Mouse (Mus musculus) liver, embryonic 11.5 days (tissue): ENCODE data around the gene Erg. TPM values are rescaled to one million over a fixed set of nuclear protein-coding genes. Genes with fewer than 3 reads are reported as not detected.

Experiments
- ATAC-seq: fragments of 200-750 bp; cut with Nextera tagmentation; replicated peaks from 2 replicates; pipeline ENCODE4 v1.8.0; 2017; ENCODE audit warnings: moderate number of reproducible peaks, mild to moderate bottlenecking, moderate TSS enrichment, moderate library complexity; ENCODE audit not compliant: low FRiP score
- DNase-seq: peaks from one replicate; pipeline ENCODE4 v3.0.0-alpha.2; 2017; ENCODE audit warnings: low spot score
- H3K27ac ChIP-seq: fragments of 300-500 bp; sonication (generic); 2 replicates; pipeline ENCODE4 v1.5.1; 2014; ENCODE audit warnings: mild to moderate bottlenecking, low read depth, low read length, control low read depth
- H3K27me3 ChIP-seq: fragments of 300-500 bp; sonication (generic); replicated peaks from 2 replicates; pipeline ENCODE4 v1.6.1; 2014; ENCODE audit warnings: low read length, mixed read lengths; ENCODE audit not compliant: control insufficient read depth, insufficient read depth
- H3K36me3 ChIP-seq: fragments of 300-500 bp; sonication (generic); 2 replicates; pipeline ENCODE4 v1.6.1; 2014; ENCODE audit warnings: mild to moderate bottlenecking, low read length, moderate library complexity, mixed read lengths; ENCODE audit not compliant: control insufficient read depth, insufficient read depth
- H3K4me1 ChIP-seq: fragments of 300-500 bp; sonication (generic); replicated peaks from 2 replicates; pipeline ENCODE4 v1.6.1; 2014; ENCODE audit warnings: low read length, mixed read lengths; ENCODE audit not compliant: control insufficient read depth, insufficient read depth
- H3K4me2 ChIP-seq: fragments of 300-500 bp; sonication (generic); 2 replicates; pipeline ENCODE4 v1.6.1; 2014; ENCODE audit warnings: mild to moderate bottlenecking, control low read depth, moderate library complexity
- H3K4me3 ChIP-seq: fragments of 300-500 bp; sonication (generic); 2 replicates; pipeline ENCODE4 v1.5.1; 2014; ENCODE audit warnings: low read depth, low read length, control low read depth
- H3K9ac ChIP-seq: fragments of 300-500 bp; sonication (generic); 2 replicates; pipeline ENCODE4 v1.6.1; 2014; ENCODE audit warnings: low read depth, low read length, control low read depth
- H3K9me3 ChIP-seq: fragments of 300-500 bp; sonication (generic); 2 replicates; pipeline ENCODE4 v1.6.1; 2016; ENCODE audit warnings: low read length, inconsistent platforms, mixed read lengths; ENCODE audit not compliant: control insufficient read depth
- whole genome bisulfite sequencing: fragments of 180-500 bp; shearing (Covaris S2); extraction: QIAGEN DNeasy Blood & Tissue Kit; methylation state at CpG from one replicate; pipeline ENCODE4 v1.1.7; 2014; 5-methylcytosine and 5-hydroxymethylcytosine counted together
- polyA plus RNA-seq: library from polyadenylated mRNA; unstranded; fragments of >200 nt; fragmentation: Nextera tagmentation; extraction: Ambion mirVana; gene quantifications from 2 replicates; pipeline ENCODE4 v1.2.1, GENCODE M21; 2014

Gene Erg
- polyA plus RNA-seq, 1 experiment from 2014 or later: 3.8 TPM

GRCm38 (mm10) chr16:95478558-95478957 lies 107.8 kb downstream of the Erg start:
- no peak overlapping the region for H3K4me2 ChIP-seq
- no peak overlapping the region for H3K4me3 ChIP-seq
- no peaks in the 10 kb centered on the region for H3K36me3 ChIP-seq
- no peaks in the 10 kb centered on the region for H3K27me3 ChIP-seq
- no peaks in the 10 kb centered on the region for H3K4me1 ChIP-seq
- 64% methylated on average over 5 of the region's 5 CpGs for WGBS
- H3K9ac ChIP-seq: no peak overlapping the region
- H3K27ac ChIP-seq: no peak overlapping the region
- no peak for DNase-seq
- H3K9me3 ChIP-seq: no peaks in the 10 kb centered on the region
- ATAC-seq: no peak

GRCm38 (mm10) chr16:95475041-95475440 lies 111.4 kb downstream of the Erg start:
- WGBS: 90% methylated on average over 3 of the region's 3 CpGs
- H3K27ac ChIP-seq: no peak overlapping the region
- H3K4me1 ChIP-seq: no peaks in the 10 kb centered on the region
- H3K4me2 ChIP-seq: no peak overlapping the region
- no peak overlapping the region for H3K4me3 ChIP-seq
- no peaks in the 10 kb centered on the region for H3K9me3 ChIP-seq
- no peak overlapping the region for H3K9ac ChIP-seq
- H3K36me3 ChIP-seq: no peaks in the 10 kb centered on the region
- ATAC-seq: no peak
- H3K27me3 ChIP-seq: no peaks in the 10 kb centered on the region
- no peak for DNase-seq

- 80% methylated on average over 3 of the region's 3 CpGs for WGBS
- H3K36me3 ChIP-seq: no peaks in the 10 kb centered on the region
- H3K4me1 ChIP-seq: no peaks in the 10 kb centered on the region
- H3K27ac ChIP-seq: no peak overlapping the region
- no peak overlapping the region for H3K4me3 ChIP-seq
- H3K9me3 ChIP-seq: no peaks in the 10 kb centered on the region
- no peak for DNase-seq
- H3K9ac ChIP-seq: no peak overlapping the region
- H3K4me2 ChIP-seq: no peak overlapping the region
- no peak for ATAC-seq
- H3K27me3 ChIP-seq: no peaks in the 10 kb centered on the region
Measured at GRCm38 (mm10) chr16:95473946-95474345, 112.4 kb downstream of the Erg start.

- WGBS: 91% methylated on average over 11 of the region's 11 CpGs
- DNase-seq: no peak
- Histone ChIP-seq H3K9ac (no peak overlapping the region), H3K36me3 (no peaks in the 10 kb centered on the region), H3K4me3 (no peak overlapping the region), H3K4me1 (no peaks in the 10 kb centered on the region), H3K27me3 (no peaks in the 10 kb centered on the region), H3K9me3 (no peaks in the 10 kb centered on the region), H3K4me2 (no peak overlapping the region), H3K27ac (no peak overlapping the region)
- ATAC-seq: no peak
Measured at GRCm38 (mm10) chr16:95472771-95473170, 113.6 kb downstream of the Erg start.

- 64% methylated on average over 9 of the region's 9 CpGs for WGBS
- no peaks in the 10 kb centered on the region for H3K9me3 ChIP-seq
- H3K9ac ChIP-seq: no peak overlapping the region
- no peaks in the 10 kb centered on the region for H3K4me1 ChIP-seq
- H3K36me3 ChIP-seq: no peaks in the 10 kb centered on the region
- H3K27ac ChIP-seq: no peak overlapping the region
- no peak overlapping the region for H3K4me3 ChIP-seq
- no peak for ATAC-seq
- DNase-seq: no peak
- H3K4me2 ChIP-seq: no peak overlapping the region
- no peaks in the 10 kb centered on the region for H3K27me3 ChIP-seq
Measured at GRCm38 (mm10) chr16:95469262-95470139, 116.9 kb downstream of the Erg start.

DNA sequence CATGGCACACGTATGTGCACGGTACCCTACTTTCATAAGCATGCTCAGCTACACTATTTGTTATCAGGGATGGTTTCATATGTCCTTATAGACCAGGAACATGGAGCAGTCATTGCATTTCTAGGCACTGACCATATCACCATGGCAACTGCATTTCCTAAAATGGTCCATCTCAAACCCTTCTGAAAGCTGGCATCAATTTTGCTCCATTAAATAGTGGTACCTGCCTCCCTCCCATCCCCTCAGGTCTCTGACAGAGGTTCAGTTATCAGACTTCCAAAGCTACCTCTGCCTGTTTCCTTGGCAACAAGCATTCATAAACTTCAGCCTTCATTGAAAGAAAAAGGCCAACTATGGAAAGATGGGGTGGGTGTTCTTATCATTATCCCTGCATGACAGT lies 118.5 kb downstream of the Erg start:
- WGBS: 92% methylated on average over 2 of the region's 2 CpGs

DNA sequence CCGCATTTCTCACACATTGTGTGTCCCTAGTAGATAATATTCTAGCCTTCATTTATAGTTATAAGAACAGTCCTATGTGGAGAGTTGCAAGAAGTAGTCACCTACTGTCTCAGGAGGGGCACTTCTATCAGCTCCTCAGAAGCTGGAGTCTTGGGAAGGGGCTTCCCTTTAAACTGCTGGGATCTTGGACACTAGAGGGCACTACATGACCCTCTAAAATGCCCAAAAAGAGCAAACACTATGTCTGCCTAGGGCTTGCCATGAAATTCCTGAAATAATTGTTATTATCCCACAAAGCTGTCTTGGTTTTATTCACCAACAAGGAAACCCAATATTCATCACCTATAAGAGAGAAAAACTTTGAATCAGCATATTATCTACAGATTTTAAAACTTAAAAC lies 119.8 kb downstream of the Erg start:
- 92% methylated on average over 1 of the region's 1 CpGs for WGBS
- Histone ChIP-seq H3K27ac (no peak overlapping the region), H3K4me1 (no peaks in the 10 kb centered on the region), H3K9ac (no peak overlapping the region), H3K4me3 (no peak overlapping the region), H3K27me3 (no peaks in the 10 kb centered on the region), H3K9me3 (no peaks in the 10 kb centered on the region), H3K4me2 (no peak overlapping the region), H3K36me3 (no peaks in the 10 kb centered on the region)
- ATAC-seq: no peak
- no peak for DNase-seq

More for the DNA sequence above, 118.5 kb downstream of the Erg start:
- Histone ChIP-seq H3K4me3 (no peak overlapping the region), H3K4me1 (no peaks in the 10 kb centered on the region), H3K4me2 (no peak overlapping the region), H3K9me3 (no peaks in the 10 kb centered on the region), H3K27ac (no peak overlapping the region), H3K9ac (no peak overlapping the region), H3K36me3 (no peaks in the 10 kb centered on the region), H3K27me3 (no peaks in the 10 kb centered on the region)
- no peak for ATAC-seq
- no peak for DNase-seq

DNA sequence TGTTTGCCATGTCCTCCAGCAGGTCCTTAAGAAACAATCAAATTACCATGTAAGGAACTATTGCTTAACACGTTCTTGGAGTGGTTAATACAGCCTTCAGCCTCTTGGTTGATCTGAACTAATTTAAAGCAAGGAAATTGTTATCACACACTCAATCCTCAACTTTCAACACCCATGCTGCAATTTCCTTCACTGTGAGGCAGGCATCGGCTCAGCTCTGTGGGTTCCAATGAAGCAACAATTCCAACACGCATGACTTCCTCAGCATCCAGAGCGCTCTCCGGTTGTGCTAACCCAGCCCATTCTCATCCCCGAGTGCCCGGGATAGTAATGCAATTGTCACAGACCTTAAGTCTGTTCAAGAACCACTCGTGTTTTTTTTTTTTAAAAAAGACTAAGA lies 121.8 kb downstream of the Erg start:
- H3K4me1 ChIP-seq: no peaks in the 10 kb centered on the region
- no peaks in the 10 kb centered on the region for H3K36me3 ChIP-seq
- 71% methylated on average over 8 of the region's 8 CpGs for WGBS
- H3K27ac ChIP-seq: no peak overlapping the region
- no peak overlapping the region for H3K9ac ChIP-seq
- no peak for ATAC-seq
- no peak overlapping the region for H3K4me2 ChIP-seq
- no peak overlapping the region for H3K4me3 ChIP-seq
- H3K9me3 ChIP-seq: no peaks in the 10 kb centered on the region
- no peaks in the 10 kb centered on the region for H3K27me3 ChIP-seq
- no peak for DNase-seq

GRCm38 (mm10) chr16:95463796-95464195 lies 122.6 kb downstream of the Erg start:
- Histone ChIP-seq H3K4me1 (no peaks in the 10 kb centered on the region), H3K9me3 (no peaks in the 10 kb centered on the region), H3K27ac (no peak overlapping the region), H3K36me3 (no peaks in the 10 kb centered on the region), H3K27me3 (no peaks in the 10 kb centered on the region), H3K9ac (no peak overlapping the region), H3K4me3 (no peak overlapping the region), H3K4me2 (no peak overlapping the region)
- WGBS: 43% methylated on average over 6 of the region's 6 CpGs
- no peak for DNase-seq
- no peak for ATAC-seq
